Mouse (Mus musculus) ES-E14 (cell line): ENCODE data around the gene Gm21833. TPM values are rescaled to one million over a fixed set of nuclear protein-coding genes. Genes with fewer than 3 reads are reported as not detected.
A peak's percentile ranks its signal among the peaks of the same experiment; 100 is the strongest.

Experiments
- DNase-seq: peaks from one replicate; pipeline ENCODE4 v3.0.0-alpha.2; 2013; ENCODE audit warnings: low read depth, low spot score
- H3K27ac ChIP-seq: 2 replicates; pipeline ENCODE4 v1.5.1; 2012; ENCODE audit warnings: low read depth, mild to moderate bottlenecking, low read length, moderate library complexity, mixed read lengths; ENCODE audit not compliant: poor library complexity, insufficient read depth, severe bottlenecking
- H3K36me3 ChIP-seq: 2 replicates; pipeline ENCODE4 v1.6.1; 2012; ENCODE audit warnings: mild to moderate bottlenecking, low read length, moderate library complexity, mixed read lengths; ENCODE audit not compliant: control insufficient read depth, poor library complexity, insufficient read depth, severe bottlenecking
- H3K4me1 ChIP-seq, 2 experiments: fragments of 150-350 bp in 1 of 2; sonication (generic) in 1 of 2; 2 replicates each; pipeline ENCODE4 v1.6.1; 2012; ENCODE audit warnings: low read length in 2 of 2, mild to moderate bottlenecking in 1 of 2, mixed read lengths in 1 of 2; ENCODE audit not compliant: control insufficient read depth in 2 of 2, insufficient read depth in 2 of 2, poor library complexity in 1 of 2
- H3K4me3 ChIP-seq, 2 experiments: fragments of 150-350 bp in 1 of 2; sonication (generic) in 1 of 2; 2 replicates each; pipeline ENCODE4 v1.5.1; 2012; ENCODE audit warnings: low read length in 2 of 2, low read depth in 1 of 2, mild to moderate bottlenecking in 1 of 2, mixed read lengths in 1 of 2; ENCODE audit not compliant: insufficient read depth in 1 of 2, poor library complexity in 1 of 2, severe bottlenecking in 1 of 2
- H3K9ac ChIP-seq: 2 replicates; pipeline ENCODE4 v1.6.1; 2012; ENCODE audit warnings: low read depth, mild to moderate bottlenecking, low read length, mixed read lengths; ENCODE audit not compliant: poor library complexity, insufficient read depth, severe bottlenecking
- H3K9me3 ChIP-seq: fragments of 150-350 bp; sonication (generic); 2 replicates; pipeline ENCODE4 v1.6.1; 2012; ENCODE audit warnings: low read depth, mild to moderate bottlenecking, low read length; ENCODE audit not compliant: control insufficient read depth, insufficient read depth
- CHD2 ChIP-seq: IDR thresholded peaks from 2 replicates; pipeline ENCODE4 v1.6.1; 2014; ENCODE audit warnings: mild to moderate bottlenecking, low read depth, low read length, inconsistent platforms
- HCFC1 ChIP-seq: IDR thresholded peaks from 2 replicates; pipeline ENCODE4 v1.6.1; 2012; ENCODE audit warnings: low read length, inconsistent platforms, borderline replicate concordance; ENCODE audit not compliant: insufficient read depth
- MAFK ChIP-seq: IDR thresholded peaks from 2 replicates; pipeline ENCODE4 v1.6.1; 2014; ENCODE audit warnings: mild to moderate bottlenecking, low read depth, low read length, inconsistent platforms; ENCODE audit not compliant: insufficient read depth
- ZC3H11A ChIP-seq: IDR thresholded peaks from 2 replicates; pipeline ENCODE4 v1.6.1; 2012; ENCODE audit warnings: low read depth, mild to moderate bottlenecking, inconsistent platforms, low read length, borderline replicate concordance
- ZNF384 ChIP-seq: IDR thresholded peaks from 2 replicates; pipeline ENCODE4 v1.6.1; 2012; ENCODE audit warnings: low read depth, low read length, inconsistent platforms
- in situ Hi-C, 2 experiments: fragments of 600-800 bp; cut with MboI; formaldehyde crosslinking; loops; one replicate each; pipeline ENCODE4 v1.15.1; 2025; ENCODE audit warnings: low sequenced_read_pairs in 2 of 2, inconsistent platforms in 1 of 2; ENCODE audit not compliant: unreplicated experiment in 2 of 2
- total RNA-seq: library from RNA; depleted of rRNA; stranded (reverse); fragments of 300-350 nt; gene quantifications from 2 replicates; pipeline ENCODE4 v1.2.3, GENCODE M21; 2012

Gene Gm21833
- total RNA-seq, 1 experiment: 0.13 TPM

DNA sequence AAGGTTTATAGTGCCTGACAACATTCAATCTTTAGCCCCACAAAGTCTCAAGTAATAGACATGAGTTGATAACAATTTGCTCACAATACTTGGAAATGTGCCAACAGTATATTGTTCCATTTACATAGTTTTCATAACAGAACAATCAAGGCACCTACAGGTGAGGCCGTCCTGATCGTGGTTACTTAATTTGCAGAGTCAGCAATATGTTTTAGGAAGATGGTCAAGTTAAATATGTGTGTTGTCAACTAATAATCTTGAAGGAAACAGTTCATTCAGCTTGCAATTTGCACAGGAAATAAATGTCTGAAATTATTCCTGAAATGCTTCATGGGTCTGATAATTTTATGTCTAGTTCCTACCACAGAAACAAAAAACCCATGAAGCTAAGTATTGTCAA lies 27.6 kb downstream of the Gm21833 start:
- no peak overlapping the region for H3K4me3 ChIP-seq
- no peak overlapping the region for H3K9ac ChIP-seq
- H3K9me3 ChIP-seq: no peaks in the 10 kb centered on the region
- no peak for DNase-seq
- in situ Hi-C loops: no loop called here
- no peaks in the 10 kb centered on the region for H3K36me3 ChIP-seq
- no peaks in the 10 kb centered on the region for H3K4me1 ChIP-seq
- TF ChIP-seq HCFC1: no peak
- peak; percentile 82 for TF ChIP-seq MAFK
- no peak overlapping the region for H3K27ac ChIP-seq

DNA sequence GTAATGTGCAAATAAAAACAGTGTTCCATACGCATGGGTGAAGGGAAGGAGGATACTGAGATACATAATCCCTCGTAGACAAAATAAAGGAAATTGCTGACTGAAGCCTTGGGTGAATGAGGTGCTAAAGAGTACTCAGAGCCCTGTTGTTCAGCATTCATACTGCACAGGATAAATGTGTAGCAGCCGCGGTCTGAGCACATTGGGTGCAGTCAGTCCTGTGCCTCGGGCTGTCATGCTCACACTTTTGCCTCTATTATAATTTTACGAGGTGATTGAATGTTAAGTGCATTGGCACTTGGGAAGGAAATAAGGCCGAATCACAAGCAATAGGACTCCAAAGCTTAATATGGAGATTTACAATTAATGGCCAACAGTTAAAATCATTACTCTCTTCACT lies 36.4 kb downstream of the Gm21833 start:
- TF ChIP-seq CHD2 (no peak), MAFK (no peak), HCFC1 (no peak), ZC3H11A (no peak), ZNF384 (no peak)
- H3K4me1 ChIP-seq: no peaks in the 10 kb centered on the region
- no peak overlapping the region for H3K9ac ChIP-seq
- H3K27ac ChIP-seq: no peak overlapping the region
- no peaks in the 10 kb centered on the region for H3K36me3 ChIP-seq
- H3K9me3 ChIP-seq: no peaks in the 10 kb centered on the region
- H3K4me3 ChIP-seq: no peak overlapping the region
- in situ Hi-C loops: no loop called here
- no peak for DNase-seq
